ENCODE assay signal across 8 mouse cellular contexts in the genomic region with DNA sequence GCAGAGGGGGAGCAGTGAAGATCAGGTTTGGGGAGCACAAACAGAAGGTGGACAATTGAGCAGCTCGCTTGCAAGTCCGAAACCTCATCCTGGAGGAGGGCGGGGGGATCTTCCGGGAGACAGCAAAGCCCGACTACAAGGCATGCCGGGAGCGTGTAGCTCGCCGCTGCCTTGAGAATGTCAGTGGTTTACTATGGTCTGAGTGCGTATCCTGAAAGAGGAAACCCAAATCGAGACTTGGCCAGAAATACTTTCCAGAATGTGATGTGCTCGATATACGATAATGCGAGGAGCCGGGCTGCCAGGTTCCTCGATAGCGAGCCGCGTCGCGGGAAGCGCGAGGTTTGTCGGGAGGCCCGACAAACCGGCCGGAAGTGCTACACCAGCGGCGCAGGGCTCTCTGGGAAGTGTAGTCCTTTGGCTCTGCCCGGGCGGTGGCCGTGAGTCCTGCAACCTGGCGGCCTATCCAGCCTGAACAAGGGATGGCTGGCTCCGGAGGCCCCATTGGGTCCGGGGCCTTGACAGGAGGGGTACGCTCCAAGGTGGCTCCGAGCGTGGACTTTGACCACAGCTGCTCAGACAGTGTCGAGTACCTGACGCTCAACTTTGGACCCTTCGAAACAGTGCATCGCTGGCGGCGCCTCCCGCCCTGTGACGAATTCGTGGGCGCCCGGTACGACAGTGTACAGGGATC. TPM values are rescaled to one million over a fixed set of nuclear protein-coding genes. Genes with fewer than 3 reads are reported as not detected.
DNase-seq lines count a peak whose midpoint lies in the region; ATAC-seq lines count a peak whose summit lies in the region.

Lztr1 (plus strand) TSS at position 143 of the 694 bp plus-strand sequence.

- peak; percentile 97 for ATAC-seq in inflammation-experienced regulatory T-cells, adult 6 months
- ATAC-seq in megakaryocyte-erythroid progenitor cell, adult 5-6 weeks (replicated peaks; ENCODE audit: low FRiP score, low TSS enrichment, poor library complexity, severe bottlenecking): peak; percentile 90

- intact Hi-C loops in gastrocnemius, postnatal 14 days (cut with DNase I; ENCODE audit: low total_unique reads): no loop called here
- intact Hi-C loops in left cerebral cortex, postnatal 10 days (cut with DNase I): no loop called here

- DNase-seq in adipocyte (ENCODE audit: low spot score): peak; percentile 91
- DNase-seq in embryo, embryonic 10 days (ENCODE audit: low spot score): peak; percentile 94
- peak; percentile 90 for DNase-seq in gastrocnemius, postnatal 14 days
- peak; percentile 85 to 92 for DNase-seq in left cerebral cortex, postnatal 10 days (ENCODE audit: extremely low spot score in 1 of 2, low spot score in 2 of 2)
- DNase-seq in right cerebral cortex, postnatal 25 days: peak; percentile 93
- DNase-seq in urinary bladder, postnatal 4 days (ENCODE audit: low spot score in 2 of 2): peak; percentile 82 to 87

RNA-seq across cellular contexts. Expression of gene Lztr1, which starts in this region (rescaled TPM):
- 10 to 100 TPM; 19.0 to 22.0 TPM for total RNA-seq in gastrocnemius, postnatal 14 days (2021)
- 10 to 100 TPM; 41.0 to 66.9 (median 51.0) TPM for polyA plus RNA-seq in inflammation-experienced regulatory T-cells, adult 6 months (2017; shearing (Covaris generic))
- 100 to 1,000 TPM; 162 to 169 TPM for total RNA-seq in left cerebral cortex, postnatal 10 days (2021)
- total RNA-seq in megakaryocyte-erythroid progenitor cell, adult 5-6 weeks (2014; fragmentation: Nextera tagmentation): 71.8 and 72.1 TPM in 2 replicates
- total RNA-seq in megakaryocyte-erythroid progenitor cell, adult 5-6 weeks (2017): 50.4 and 55.4 TPM in 2 replicates

Comparison
In these comparisons a context has a peak if more than half of its experiments do, and no peak if none do; other contexts are left out.
1. Peak in every context shown above with its lines: DNase-seq and ATAC-seq.